In genomic region chr4:45788446-45789081, GRCm38 (mm10) we compare ENCODE assay signal across 1 mouse cellular context.
A peak's percentile ranks its signal among the peaks of the same experiment; 100 is the strongest.
TF ChIP-seq lines count a peak whose summit lies in the region.

No protein-coding gene starts in this region.

TF ChIP-seq in MEL, 35 proteins besides CTCF, POLR2A, EP300 and RAD21:
- TF ChIP-seq GATA1 (IDR thresholded peaks at IDR 0.05; ENCODE audit: low read depth, low read length) (no peak), POLR2AphosphoS5 (IDR thresholded peaks at IDR 0.05; ENCODE audit: borderline replicate concordance, low read depth, low read length) (no peak), ETS1 (IDR thresholded peaks at IDR 0.05; ENCODE audit: low read depth, low read length) (peak; percentile 68), TCF12 (IDR thresholded peaks at IDR 0.05; ENCODE audit: low read depth, low read length) (peak; percentile 12; the same call in 1 of the 2 replicates), RCOR1 (IDR thresholded peaks at IDR 0.05; ENCODE audit: low read depth, low read length) (no peak), POLR2AphosphoS2 (IDR thresholded peaks at IDR 0.05; ENCODE audit: low read length) (no peak), GABPA (IDR thresholded peaks at IDR 0.05; ENCODE audit: low read depth, low read length) (no peak), MAX (IDR thresholded peaks at IDR 0.05; ENCODE audit: low read length) (no peak), MYC (IDR thresholded peaks at IDR 0.05; ENCODE audit: low read depth, low read length) (no peak)
